Mouse (Mus musculus) cerebellum, postnatal 4 days (tissue): ENCODE data around the gene Phxr2.

Experiments
- DNase-seq, 2 experiments: peaks; one replicate each; pipeline ENCODE4 v3.0.0; 2022; ENCODE audit warnings: low spot score in 2 of 2, mixed read lengths in 1 of 2

Gene Phxr2

DNA sequence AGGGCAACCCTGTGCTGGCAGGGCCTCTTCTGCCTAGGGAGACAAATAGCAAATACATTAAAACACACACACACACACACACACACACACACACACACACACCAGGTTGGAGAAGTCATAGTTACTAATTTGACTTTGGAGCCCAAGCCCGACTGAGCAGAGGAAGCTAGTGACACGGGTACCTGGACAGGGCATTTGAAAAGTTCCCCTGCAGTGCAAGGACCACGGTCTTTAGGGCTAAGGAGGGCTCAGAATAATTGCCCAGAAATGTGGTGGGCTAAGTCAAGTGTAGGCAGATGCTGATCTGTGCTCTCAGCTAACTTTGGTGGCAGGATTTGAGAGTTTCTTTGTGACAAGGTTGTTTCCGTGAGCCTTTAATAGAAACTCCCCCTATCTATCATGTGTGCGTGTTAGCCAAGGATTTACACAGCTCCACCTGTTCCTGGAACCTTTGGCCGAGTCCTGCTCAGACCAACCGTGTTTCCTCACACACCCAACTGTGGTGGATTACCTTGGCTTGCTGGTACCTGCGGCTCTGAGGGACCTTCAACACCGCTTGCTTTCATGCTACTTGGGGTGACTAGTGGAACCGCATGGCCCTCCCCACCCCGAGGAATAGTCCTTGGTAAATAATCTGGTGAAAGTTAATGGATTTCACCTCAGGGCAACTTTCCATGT is 6.6 kb upstream of the Phxr2 start:
- DNase-seq, result no peak

DNA sequence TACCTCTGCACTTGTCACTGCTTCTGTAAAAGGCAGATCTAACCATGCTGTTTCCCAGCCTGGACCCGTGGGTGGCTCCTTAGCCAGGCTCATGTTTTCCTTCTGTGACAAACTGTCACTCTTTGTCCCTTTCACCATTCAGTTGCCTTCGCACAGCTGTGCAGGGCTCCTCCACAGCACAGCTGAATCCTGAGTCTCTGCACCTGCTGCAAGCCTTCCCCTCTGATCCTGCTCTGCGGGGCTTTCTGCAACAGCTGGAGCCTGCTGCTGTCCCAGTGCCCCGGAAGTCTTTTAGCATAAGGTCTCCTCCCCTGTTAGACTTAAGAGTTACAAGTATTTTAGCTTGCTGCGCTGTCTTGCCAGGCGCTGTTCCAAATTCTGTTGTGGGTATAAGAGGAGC is 6.1 kb upstream of the Phxr2 start:
- no peak for DNase-seq

DNA sequence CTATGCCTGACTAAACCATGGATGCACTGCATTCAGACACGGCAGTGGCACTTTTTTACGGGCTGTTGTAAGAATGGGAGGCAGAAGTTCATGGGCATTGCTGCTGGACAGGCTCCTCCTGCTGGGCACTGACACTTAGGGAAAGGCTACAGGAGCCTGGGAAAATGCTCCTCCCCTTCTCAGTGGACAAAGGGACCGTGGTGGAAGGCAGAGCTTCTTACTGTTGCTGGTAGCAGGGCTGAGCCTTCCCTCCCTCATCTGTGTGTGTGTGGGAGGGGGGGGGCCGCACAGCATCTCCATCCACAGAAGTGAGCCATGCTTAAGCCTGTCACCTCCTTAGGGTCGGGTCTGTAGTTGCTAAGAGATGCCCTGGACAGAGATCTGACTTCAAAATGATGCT is 5.2 kb upstream of the Phxr2 start:
- no peak for DNase-seq

DNA sequence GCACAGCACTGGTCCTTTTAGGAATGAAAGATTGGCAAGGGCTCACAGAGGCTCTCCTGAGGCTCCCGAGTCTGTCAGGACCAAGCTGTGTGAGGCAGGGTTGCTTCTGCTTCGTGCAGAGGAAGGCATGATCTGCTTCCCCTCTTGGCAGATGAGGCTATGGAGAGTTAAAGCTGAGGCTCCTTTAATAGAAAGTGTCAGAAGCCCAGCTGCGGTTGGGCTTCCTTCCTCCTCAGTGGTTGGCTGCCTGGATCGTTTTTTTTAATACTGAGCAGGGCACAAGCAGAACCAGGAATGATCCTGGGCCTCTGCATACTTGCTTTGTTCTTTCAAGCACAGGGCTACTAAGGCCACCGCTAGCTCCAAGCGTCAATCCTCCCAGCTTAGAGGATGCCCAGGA is 4.5 kb upstream of the Phxr2 start:
- DNase-seq, result no peak

DNA sequence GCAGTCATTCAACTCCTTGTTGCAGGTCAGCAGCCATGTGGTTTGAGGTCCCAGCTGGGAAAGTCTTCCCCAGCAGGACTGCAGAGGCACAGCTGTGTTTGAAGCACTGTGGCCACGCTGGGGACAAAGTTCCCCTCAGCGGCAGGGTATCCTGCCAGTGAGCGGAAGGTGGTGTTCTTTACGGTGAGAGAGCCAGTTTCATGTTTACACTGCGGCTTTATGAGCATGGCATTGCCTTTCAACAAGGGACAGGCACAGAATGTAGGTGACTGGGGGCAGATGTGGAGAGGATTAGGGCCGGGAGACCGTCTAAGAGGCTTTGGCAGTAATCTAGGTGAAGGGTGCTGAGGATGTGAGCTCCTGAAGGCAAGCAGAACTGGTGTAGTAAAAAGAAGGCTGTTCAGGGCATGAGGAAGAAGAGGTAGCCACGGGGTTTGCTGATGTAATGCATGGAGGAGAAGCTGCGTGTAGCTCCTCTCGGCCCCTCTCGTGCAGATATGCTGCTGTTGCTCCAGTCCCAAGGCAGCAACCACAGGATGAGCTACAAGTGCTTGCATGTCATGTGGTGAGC is 1.7 kb upstream of the Phxr2 start:
- no peak for DNase-seq

DNA sequence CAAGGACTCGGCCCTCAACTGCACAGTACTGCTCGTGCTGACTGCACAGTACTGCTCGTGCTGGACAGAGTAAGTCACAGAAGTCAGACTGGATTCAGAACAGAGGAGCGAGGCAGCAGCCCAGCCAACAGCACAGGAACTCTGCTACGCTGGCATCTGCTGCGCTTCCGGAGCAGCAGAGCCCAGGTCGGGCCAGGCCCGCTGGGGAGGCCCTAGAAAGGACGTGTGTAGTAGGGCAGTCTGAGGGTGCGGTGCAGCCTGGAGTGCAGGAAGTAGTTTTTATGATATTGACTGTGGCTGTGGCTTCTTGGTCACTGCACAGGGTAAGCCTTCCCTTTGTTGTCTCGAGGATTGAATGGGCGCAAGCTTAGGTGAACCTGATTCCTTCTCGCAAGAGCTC is 829 bp upstream of the Phxr2 start:
- DNase-seq, result no peak

DNA sequence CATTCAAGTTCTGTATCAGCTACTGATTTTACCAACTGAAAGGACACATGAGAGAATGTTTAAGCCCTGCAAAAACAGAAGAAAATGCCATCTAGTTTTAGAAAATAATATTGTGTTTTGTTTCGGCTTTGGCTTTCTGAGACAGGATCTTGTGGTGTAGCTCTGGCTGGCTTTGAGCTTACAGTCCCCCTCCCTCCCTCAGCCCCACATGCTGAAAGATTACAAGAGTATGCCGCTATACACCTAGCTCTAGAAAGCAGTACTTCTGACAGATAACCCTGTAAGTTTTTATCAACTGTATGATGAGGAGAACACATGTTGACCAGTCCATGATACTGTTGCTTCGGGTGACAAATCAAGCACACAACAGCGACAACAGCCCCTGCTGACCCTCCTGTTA is 6.7 kb downstream of the Phxr2 start:
- no peak for DNase-seq

DNA sequence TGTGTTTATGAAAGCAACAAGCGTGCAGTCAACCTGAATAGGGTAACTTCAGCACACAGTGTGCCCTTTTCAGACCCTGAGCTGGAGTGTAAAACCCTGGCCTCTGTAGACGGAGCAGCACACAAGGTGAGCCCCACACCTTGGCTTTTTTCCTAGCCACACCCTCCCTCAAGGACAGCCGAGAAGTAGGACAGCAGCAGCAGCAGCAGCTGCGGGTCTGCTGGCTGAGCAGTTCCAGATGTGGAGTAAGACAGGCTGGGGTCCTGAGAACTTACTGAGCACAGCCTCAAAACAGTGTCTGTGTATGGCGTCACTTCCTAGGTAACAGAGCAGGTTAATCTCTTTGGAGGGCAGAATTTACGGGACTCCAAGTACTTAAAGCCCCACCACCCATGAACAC is 7.4 kb downstream of the Phxr2 start:
- DNase-seq, result no peak

DNA sequence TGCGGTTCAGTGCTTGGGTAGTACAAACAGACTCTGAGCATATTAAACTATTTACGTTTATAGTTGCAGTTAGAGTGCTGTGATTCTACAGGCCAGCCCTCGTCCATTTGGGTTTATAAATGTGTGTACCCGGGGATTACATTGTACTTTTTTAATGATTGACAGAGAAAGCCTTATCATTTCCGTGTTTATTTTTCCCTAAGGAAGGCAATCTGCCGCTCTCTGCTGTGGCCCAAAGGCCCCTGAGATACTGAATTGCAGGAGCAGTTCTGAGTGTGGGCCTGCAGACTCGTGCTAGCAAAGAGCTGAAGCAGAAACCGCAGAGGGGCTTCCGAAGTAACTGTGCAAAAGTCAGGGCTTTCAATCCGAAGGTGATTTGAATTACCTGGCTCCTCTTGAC is 8.2 kb downstream of the Phxr2 start:
- DNase-seq, result no peak

DNA sequence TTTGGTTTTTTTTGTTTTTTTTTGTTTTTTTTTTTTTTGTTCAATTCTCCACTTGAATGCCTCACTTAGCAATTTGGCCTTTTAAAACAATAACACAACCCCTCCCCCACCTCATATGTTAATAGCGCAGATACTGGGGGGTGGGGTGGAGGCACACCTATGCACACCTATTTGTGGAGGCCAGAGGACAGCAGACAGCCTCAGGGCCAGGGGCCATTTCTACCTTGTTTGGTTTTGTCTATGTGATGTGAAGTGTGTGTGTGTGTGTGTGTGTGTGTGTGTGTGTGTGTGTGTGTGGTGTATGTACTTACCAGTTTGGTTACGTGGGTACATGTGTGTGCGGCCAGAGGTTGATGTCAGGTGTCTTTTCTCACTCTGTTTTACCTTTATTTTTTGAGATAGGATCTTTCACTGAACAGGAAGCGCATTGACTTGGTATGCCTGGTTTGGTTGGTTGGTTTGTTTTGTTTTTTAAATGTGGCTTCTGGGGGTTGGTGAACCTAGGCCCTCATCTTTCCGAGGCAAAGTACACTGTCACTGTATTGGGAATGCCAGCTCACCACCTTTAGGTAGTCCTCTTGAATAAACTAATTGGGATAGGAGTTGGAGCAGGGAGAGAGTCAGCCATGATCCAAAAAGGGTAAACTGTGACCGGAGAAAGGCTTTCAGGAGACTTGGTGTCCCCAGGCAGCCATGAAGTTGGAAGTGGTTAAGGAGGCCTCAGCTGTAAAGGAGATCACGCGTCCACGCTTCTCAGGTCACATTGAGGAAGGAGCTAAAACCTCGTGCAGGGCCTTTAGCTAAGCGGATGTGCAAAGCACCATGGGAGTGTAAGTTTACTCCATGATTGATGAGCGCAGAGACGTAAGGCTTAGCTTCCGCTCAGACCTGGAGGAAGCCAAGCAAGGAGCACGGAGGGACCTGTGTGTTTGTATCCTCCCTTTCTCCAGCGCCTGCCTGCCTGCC is 9.2 kb downstream of the Phxr2 start:
- no peak for DNase-seq

DNA sequence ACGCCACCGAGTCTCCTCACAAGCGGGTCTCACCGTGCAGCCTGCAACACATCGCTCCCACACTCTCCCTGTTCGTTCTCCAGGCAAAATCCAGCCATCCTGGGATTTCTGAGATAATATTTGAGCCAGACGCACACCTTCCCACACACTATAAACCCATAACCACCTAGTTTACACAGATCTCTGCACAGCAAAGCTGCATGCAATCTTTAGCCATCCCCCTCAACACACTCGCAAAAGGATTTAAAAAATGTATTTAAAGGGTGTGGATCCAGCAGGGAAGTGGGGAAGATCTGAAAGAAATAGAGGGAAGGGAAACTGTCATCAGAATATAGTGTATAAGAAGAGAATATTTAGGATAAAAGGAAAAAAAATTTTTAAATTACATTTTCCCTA is 9.9 kb downstream of the Phxr2 start:
- DNase-seq, result no peak

DNA sequence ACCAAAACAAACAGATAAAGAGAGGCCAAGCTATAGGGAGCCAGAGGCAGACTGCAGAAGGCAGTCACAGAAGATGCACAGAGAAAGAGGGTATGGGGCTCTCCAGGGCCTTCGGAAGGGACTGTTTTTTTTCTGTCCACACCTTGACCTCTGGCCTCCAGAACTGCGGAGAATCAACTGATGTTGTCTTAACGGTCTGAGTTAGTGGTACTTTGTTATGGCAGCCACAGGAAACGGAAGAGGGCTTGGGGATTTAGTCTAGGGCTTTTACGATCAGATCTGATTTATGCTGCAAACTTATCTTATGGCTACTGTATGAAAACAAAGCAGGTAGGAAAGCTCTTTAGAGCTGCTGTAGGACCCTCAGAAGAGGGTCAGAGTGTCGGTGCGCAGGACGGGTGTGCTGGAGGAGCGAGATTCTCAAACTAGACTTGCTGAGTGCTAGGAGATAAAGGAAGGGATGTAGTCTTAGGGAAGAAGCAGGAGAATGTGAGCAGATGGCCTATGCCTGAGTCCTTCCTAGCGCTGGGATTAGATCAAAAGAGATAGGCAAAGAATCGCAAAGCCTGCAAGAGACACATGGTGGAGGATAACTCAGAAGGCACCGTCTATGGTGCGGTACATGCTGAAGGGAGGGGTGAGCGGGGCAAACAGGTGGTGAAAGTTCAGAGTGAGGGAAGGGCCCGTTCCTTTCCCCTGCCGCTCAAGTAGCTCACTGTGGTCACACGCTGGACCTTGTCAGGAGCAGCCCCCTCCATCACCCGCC is 10.5 kb downstream of the Phxr2 start:
- no peak for DNase-seq

DNA sequence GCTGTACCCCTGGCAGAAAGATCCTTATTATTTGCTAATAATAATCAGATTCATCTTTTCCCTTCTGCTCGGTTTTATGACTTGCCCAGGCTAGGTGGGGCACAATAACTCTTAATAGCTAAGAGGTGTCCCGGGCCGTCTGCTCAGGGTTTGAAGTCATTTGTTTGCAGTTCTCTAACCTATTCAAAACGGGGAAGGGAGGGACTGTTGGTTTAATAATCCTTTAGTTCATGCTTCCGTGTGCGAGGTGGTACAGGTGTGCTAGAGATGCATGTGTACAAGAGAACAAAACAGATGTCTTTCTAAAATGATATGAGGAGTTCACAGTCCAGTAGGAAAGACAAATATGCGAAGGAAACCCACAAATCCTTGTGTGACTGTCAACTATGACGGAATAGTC is 11.8 kb downstream of the Phxr2 start:
- no peak for DNase-seq

DNA sequence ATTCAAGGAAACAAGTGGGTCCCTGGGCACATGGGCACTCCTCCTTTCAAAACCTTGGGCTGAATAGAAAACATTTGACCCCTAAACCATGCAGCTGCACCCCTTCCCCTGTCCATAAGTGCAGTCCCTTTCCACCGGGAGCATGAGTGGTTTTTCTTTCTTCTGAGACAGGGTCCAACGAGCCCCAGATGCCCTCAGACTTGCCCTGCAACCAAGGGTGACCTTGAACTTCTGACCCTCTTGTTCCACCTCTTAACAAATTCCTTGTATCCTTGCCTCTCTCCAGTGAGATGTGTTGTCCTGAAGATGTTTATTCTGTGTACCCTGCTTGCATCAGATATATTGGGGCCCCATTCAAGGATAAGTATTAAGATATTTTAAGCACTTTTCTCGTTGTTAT is 12.6 kb downstream of the Phxr2 start:
- no peak for DNase-seq

DNA sequence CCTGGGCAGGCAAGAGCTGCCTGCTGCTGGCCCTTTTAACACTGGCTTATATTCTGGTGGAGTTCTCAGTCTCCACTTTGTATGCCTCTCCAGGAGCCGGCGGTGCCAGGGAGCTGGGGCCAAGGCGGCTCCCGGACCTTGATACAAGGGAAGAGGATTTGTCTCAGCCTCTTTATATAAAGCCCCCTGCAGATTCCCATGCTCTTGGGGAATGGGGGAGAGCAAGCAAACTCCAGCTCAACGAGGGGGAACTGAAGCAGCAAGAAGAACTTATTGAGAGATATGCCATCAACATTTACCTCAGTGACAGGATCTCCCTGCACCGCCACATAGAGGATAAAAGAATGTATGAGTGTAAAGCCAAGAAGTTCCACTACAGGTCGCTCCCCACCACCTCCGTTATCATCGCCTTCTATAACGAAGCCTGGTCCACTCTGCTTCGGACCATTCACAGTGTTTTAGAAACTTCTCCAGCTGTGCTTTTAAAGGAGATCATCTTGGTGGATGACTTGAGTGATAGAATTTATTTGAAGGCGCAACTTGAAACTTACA is 17.6 kb downstream of the Phxr2 start:
- DNase-seq, result no peak

DNA sequence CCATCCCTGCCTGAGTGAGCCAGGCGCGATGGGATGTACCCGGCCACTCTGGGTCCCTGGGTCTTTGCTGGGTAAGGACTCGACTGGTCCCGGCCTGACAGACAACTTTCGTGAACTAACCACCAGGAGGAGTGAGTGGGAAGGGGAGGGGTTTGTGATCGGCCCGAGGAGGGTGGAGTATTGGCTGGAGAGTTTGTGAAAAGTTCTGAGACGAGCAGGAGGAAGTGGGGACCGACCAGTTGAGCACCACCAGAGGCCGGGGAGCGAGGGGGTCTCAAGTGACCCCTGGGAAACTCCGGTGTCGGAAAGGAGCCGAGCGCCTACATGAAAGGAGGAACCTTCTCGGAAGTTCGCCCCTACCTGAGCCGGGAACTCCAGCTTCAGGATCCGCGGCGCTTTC is 18.2 kb downstream of the Phxr2 start, which contains the start of gene Galnt4:
Gene Galnt4 (plus strand): TSS at position 196 of the 400 bp plus-strand sequence.
- DNase-seq, result peak; percentile 42 to 60

DNA sequence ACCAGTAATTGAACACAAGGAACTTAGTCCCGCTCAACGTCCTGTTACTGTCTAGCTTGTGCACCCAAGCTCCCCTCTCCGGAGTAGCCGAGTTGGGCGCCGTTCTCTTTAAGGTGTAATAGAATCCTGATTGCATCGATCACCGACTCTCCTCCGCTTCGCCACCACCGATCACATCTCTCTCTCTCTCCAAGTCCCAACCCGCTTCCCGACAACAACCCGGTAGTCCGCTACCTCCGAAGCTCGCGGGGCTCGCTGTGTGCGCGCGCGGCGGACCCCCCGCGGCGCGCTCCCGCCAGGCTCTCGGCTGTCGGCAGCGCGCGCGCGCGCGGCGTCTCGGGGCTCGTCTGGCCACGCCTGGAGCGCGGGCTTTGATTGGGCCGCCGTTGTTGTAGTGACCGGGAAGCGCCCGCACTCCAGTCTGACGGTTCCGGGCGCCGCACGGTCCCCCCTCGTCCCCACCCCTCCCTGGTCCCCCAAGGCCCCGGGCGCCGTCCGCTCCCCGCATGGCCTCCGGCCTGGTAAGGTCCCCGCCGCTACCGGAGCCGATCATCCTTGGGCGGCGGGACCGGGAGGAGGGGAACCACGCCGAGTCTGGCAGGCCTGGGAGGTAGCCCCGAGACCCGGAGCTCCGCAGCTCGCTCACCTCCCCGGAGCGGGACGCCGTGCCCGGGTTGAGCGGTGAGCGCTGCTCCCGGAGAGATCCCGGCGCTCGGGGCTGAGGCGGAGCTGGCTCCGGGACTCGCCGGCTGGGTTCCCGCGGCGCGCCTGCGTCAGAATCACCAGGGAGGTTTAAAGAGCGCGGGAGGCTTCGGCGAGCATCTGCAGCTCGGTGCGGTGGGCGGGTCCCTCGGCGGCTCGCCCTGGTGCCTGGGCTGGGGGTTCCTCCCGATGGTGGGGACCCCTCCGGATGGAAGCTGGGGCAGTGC is 19.2 kb downstream of the Phxr2 start, which contains the start of gene Poc1b:
Gene Poc1b (plus strand): TSS at position 334 of the 929 bp plus-strand sequence.
- peak; percentile 66 to 86 for DNase-seq

DNA sequence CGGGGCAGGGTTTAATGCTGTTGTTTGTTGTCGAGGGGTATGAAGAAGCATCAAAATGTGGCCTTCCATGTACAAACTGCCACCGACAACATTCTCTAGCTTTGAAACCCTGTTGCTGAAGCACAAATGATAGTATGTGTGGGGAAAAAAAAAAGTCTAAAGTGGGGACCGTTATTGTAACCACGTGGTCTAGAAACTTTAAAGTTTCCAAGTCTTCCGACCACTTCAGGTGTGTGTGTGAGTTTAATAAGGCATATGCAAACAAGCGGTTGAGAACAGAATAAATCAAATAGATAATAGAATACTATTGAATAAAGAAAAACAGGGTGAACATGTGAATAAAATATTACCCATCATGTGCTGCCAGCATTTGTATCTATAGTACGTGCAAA is 19.8 kb downstream of the Phxr2 start:
- DNase-seq, result no peak

DNA sequence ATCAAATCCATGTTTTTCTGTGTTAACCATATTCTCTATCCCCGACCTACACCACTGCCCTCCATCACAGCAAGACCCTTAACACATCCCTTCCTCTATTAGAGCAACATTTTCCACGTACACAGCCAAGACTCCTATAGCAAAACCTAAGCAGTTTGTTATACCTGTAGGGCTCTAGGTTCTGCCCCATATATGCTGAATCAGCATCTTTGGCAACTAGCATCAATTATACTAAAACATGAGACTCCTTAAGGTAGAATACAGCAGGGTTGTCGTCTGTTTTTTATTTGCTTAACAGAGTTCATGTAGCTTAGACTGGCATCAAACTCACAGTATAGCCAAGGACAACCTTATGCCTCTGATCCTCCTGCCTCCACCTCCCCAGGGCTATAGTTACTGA is 20.6 kb downstream of the Phxr2 start:
- no peak for DNase-seq

DNA sequence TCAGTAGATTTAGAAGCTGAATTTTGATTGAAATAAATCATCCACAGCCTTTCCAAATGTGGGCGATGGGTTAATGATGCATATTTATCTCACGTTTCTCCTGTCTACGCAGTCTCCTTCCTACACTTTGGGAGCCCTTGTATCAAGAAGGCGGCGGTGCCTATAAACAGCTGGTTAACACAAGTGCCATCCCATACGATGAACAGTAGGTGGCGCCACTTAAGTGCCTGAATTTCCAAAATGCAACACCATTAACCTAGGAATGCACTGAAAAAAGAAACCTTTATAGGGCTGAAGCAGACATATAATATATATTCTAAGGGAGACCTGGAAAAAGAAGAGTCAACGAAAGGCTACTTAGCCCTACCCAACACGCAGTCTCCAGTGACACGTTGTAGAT is 28.8 kb downstream of the Phxr2 start:
- DNase-seq, result peak in 1 of 2 experiments; percentile 22
